Mouse (Mus musculus) B cell, adult (primary cell): ENCODE measurements around the gene Mylk2. TPM values are rescaled to one million over a fixed set of nuclear protein-coding genes. Genes with fewer than 3 reads are reported as not detected.

Experiments used
- total RNA-seq: library from RNA; stranded (reverse); gene quantifications from 4 replicates; pipeline ENCODE4 v1.2.4, GENCODE M21; 2023; ENCODE audit not compliant: inconsistent age

Gene Mylk2
- total RNA-seq: not detected in 4 replicates

DNA sequence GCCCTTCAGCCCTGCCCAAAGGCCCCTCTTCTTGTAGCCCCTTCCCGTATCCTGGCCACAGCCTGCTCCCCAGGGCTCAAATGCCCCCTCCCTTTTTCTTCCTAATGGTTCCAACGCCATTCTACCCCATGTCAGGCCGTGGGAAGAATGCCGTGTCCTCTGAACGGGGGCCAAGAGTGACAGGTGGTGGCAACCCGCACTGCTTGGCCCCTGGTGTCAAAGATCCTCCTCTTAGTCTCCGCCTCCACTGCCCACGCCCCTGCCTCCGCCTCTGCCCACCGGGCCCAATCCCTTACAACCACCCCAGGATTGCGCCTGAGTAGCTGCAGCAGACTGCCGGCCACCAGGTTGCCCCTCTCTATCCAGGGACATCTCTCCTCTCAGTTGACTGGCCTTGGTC is at the start of gene Mylk2:
TSS of gene Mylk2 (plus strand) at position 322 of the 400 bp plus-strand sequence.

DNA sequence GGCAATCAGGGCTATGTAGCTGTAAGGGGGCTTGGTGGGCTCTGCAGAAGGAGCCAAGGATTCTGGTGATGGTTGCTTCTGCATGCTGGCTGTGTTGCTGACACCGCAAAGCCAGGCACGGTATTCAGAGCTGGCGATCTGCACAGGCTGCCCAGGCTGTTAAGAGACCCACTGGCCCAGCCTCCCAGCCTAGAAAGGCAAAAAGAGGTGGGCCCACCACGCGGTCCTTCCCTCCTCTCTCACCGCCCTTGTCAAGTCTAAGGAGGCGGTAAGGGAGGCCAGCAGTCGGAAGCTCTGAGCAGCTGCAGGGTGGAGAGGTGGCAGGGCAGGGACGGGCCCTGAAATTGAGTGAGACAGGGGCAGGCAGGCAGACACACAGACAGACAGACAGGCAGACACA is 21.9 kb downstream of the Mylk2 start, which contains the start of gene Foxs1:
TSS of gene Foxs1 (minus strand) at position 161 of the 400 bp plus-strand sequence.

DNA sequence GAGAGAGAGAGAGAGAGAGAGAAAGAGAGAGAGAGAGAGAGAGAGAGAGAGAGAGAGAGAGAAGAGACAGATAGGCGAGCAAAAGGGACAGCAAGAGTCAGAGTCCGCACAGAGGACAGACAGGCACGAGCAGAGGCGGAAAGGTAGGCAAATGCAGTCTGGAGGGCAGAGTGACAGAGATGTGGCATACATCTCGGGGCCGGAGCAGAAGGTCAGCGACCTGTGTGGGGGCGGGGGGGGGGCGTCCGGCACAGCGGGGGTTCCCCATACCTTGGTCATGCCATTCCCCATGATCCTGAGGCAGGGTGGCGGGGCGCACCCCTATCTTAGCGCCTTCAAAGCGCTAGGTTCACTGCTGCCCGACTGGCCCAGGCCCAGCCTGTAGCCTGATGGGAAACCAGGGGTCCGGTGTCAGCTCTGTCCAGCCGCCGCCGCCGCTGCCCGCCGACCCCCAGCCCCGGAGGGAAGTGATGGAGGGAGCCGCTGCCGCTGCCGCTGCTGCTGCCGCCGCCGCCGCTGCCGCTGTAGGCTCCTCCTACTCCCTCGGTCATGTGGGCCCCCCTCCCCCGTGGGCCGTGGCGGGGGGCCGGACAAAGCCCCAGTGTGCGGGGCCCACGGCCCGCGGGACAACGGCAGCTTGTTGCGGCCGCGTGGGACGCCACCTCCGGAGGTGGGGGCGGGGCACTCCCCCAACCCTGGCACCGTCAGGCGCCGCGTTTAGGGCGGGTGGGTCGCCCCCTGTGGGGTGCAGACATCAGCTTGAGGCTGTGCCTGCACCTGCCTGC is 40.1 kb downstream of the Mylk2 start, which contains the start of gene Dusp15:
TSS of gene Dusp15 (minus strand) at position 634 of the 785 bp plus-strand sequence.

DNA sequence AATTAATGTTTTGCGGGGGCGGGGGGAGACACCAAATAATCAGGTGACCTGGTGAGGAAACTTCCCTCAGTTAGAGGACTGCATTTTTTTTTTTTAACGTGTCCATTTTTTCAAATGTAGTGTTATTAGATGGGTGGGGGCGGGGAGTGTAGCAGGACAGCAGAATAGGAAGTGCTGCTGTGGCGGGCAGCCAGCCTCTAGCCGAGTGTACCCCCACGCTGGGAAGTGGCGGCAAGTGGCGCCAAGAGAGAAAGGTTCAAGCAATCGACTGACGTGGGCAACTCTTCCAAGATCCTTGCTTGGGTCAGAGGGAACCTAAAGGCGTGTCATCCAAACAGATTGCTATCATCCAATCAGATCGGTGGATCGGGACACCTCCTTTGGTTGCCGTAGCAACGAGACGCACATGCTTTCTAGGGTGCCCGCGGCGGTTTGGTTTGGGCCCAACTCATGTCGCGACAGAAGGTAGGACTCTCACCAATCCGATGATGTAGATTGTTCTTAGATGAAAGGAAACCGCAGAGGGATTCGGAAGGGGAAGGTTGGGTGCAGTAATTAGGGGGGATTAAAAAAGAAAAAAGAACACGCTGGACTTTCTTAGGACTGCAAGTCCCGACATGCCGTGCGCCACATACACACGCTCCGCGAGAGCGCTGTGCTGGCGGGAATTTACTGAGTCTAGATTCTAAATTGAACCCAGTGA is 51.1 kb downstream of the Mylk2 start, which contains the start of gene Ttll9:
TSS of gene Ttll9 (plus strand) at position 395 of the 703 bp plus-strand sequence.

Other genes starting within 250 kb of the Mylk2 start
- 93.5 to 100 TPM (median 97.7 TPM) in 4 replicates for gene H13, start 241.9 kb upstream of the Mylk2 start, total RNA-seq
- gene Mcts2, start 224.3 kb upstream of the Mylk2 start, total RNA-seq: 17.9 to 23.9 TPM (median 20.3 TPM) in 4 replicates
- 0.51 to 0.61 TPM (median 0.57 TPM) in 3 of 4 replicates, not detected in the other for gene Id1, start 175.1 kb upstream of the Mylk2 start, total RNA-seq
- gene Cox4i2, start 157.2 kb upstream of the Mylk2 start, total RNA-seq: not detected in 4 replicates
- 8.4 to 9.1 TPM (median 8.9 TPM) in 4 replicates for gene Bcl2l1, start 79.6 kb upstream of the Mylk2 start, total RNA-seq
- 1.9 to 3.5 TPM (median 2.4 TPM) in 4 replicates for gene Tpx2, start 63.4 kb upstream of the Mylk2 start, total RNA-seq
- gene Foxs1, start 21.9 kb downstream of the Mylk2 start, total RNA-seq: not detected in 4 replicates
- not detected in 4 replicates for gene Dusp15, start 40.3 kb downstream of the Mylk2 start, total RNA-seq
- gene Ttll9, start 51.1 kb downstream of the Mylk2 start, total RNA-seq: not detected in 4 replicates
- gene Pdrg1, start 104.1 kb downstream of the Mylk2 start, total RNA-seq: 47.8 to 66.6 TPM (median 54.0 TPM) in 4 replicates
- not detected in 4 replicates for gene Xkr7, start 120.5 kb downstream of the Mylk2 start, total RNA-seq
- not detected in 4 replicates for gene Ccm2l, start 154.6 kb downstream of the Mylk2 start, total RNA-seq
- gene Hck, start 197.1 kb downstream of the Mylk2 start, total RNA-seq: 141 to 170 TPM (median 156 TPM) in 4 replicates
- gene Tm9sf4, start 250.0 kb downstream of the Mylk2 start, total RNA-seq: 70.9 to 97.2 TPM (median 87.3 TPM) in 4 replicates